Mouse (Mus musculus): Measurements from ENCODE around the gene Emsy.

The Emsy gene

GRCm38 (mm10) chr7:98575651-98576239, 80.8 kb downstream of the Emsy start:
- no peak for DNase-seq

GRCm38 (mm10) chr7:98574771-98575191, 81.8 kb downstream of the Emsy start:
- no peak for DNase-seq

- no peak for DNase-seq
Observed at GRCm38 (mm10) chr7:98574271-98574670, 82.3 kb downstream of the Emsy start.

GRCm38 (mm10) chr7:98573231-98573781, 83.3 kb downstream of the Emsy start:
- no peak for DNase-seq

- DNase-seq = no peak
Observed at GRCm38 (mm10) chr7:98572223-98572868, 84.2 kb downstream of the Emsy start.

GRCm38 (mm10) chr7:98570824-98571505, 85.6 kb downstream of the Emsy start:
- DNase-seq = no peak

GRCm38 (mm10) chr7:98567056-98567455, 89.5 kb downstream of the Emsy start:
- no peak for DNase-seq

- DNase-seq = no peak
Observed at GRCm38 (mm10) chr7:98564607-98565364, 91.8 kb downstream of the Emsy start.

- DNase-seq = no peak
Observed at GRCm38 (mm10) chr7:98563991-98564390, 92.6 kb downstream of the Emsy start.

- no peak for DNase-seq
Observed at GRCm38 (mm10) chr7:98562966-98563365, 93.6 kb downstream of the Emsy start.

GRCm38 (mm10) chr7:98562186-98562585, 94.4 kb downstream of the Emsy start:
- no peak for DNase-seq

GRCm38 (mm10) chr7:98561556-98562164, 94.9 kb downstream of the Emsy start:
- DNase-seq = no peak

GRCm38 (mm10) chr7:98558128-98558921, 98.3 kb downstream of the Emsy start:
- no peak for DNase-seq

GRCm38 (mm10) chr7:98556767-98557394, 99.7 kb downstream of the Emsy start:
- no peak for DNase-seq

- no peak for DNase-seq
Observed at GRCm38 (mm10) chr7:98551041-98551440, 105.5 kb downstream of the Emsy start.

GRCm38 (mm10) chr7:98550596-98550995, 106.0 kb downstream of the Emsy start:
- no peak for DNase-seq

GRCm38 (mm10) chr7:98548839-98549238, 107.7 kb downstream of the Emsy start:
- DNase-seq = no peak

GRCm38 (mm10) chr7:98544556-98544955, 112.0 kb downstream of the Emsy start:
- no peak for DNase-seq

GRCm38 (mm10) chr7:98543853-98544370, 112.7 kb downstream of the Emsy start:
- no peak for DNase-seq

GRCm38 (mm10) chr7:98542731-98543142, 113.8 kb downstream of the Emsy start:
- DNase-seq = no peak

GRCm38 (mm10) chr7:98542267-98542666, 114.3 kb downstream of the Emsy start:
- no peak for DNase-seq

Data from cerebellum, adult 11 months (tissue).